Mouse (Mus musculus) neural tube, embryonic 12.5 days (tissue): Measurements from ENCODE around the gene Xcr1. TPM values are rescaled to one million over a fixed set of nuclear protein-coding genes. Genes with fewer than 3 reads are reported as not detected.

Experiments
- ATAC-seq: fragments of 200-750 bp; cut with Nextera tagmentation; 2 replicates; pipeline ENCODE4 v1.8.0; 2017; ENCODE audit warnings: low read depth, mild to moderate bottlenecking, moderate TSS enrichment, moderate library complexity; ENCODE audit not compliant: low FRiP score
- H3K27ac ChIP-seq: fragments of 300-500 bp; sonication (generic); 2 replicates; pipeline ENCODE4 v1.5.1; 2016
- H3K27me3 ChIP-seq: fragments of 300-500 bp; sonication (generic); replicated peaks from 2 replicates; pipeline ENCODE4 v1.6.1; 2016; ENCODE audit warnings: mild to moderate bottlenecking
- H3K36me3 ChIP-seq: fragments of 300-500 bp; sonication (generic); 2 replicates; pipeline ENCODE4 v1.6.1; 2016; ENCODE audit warnings: mild to moderate bottlenecking
- H3K4me1 ChIP-seq: fragments of 300-500 bp; sonication (generic); 2 replicates; pipeline ENCODE4 v1.6.1; 2016
- H3K4me2 ChIP-seq: fragments of 300-500 bp; sonication (generic); replicated peaks from 2 replicates; pipeline ENCODE4 v1.6.1; 2016; ENCODE audit warnings: mild to moderate bottlenecking
- H3K4me3 ChIP-seq: fragments of 300-500 bp; sonication (generic); 2 replicates; pipeline ENCODE4 v1.5.1; 2016
- H3K9ac ChIP-seq: fragments of 300-500 bp; sonication (generic); 2 replicates; pipeline ENCODE4 v1.6.1; 2016; ENCODE audit warnings: mild to moderate bottlenecking
- H3K9me3 ChIP-seq: fragments of 300-500 bp; sonication (generic); 2 replicates; pipeline ENCODE4 v1.6.1; 2016; ENCODE audit warnings: mild to moderate bottlenecking
- WGBS: fragments of 180-500 bp; shearing (Covaris S2); methylation state at CpG from one replicate; pipeline ENCODE4 v1.1.7; 2016; 5-methylcytosine and 5-hydroxymethylcytosine counted together
- polyA plus RNA-seq: library from polyadenylated mRNA; unstranded; fragments of >200 nt; fragmentation: Nextera tagmentation; extraction: Ambion mirVana; gene quantifications from 2 replicates; pipeline ENCODE4 v1.2.1, GENCODE M21; 2016

The Xcr1 gene
- polyA plus RNA-seq, 1 experiment from 2014 or later: not detected

- WGBS: 80% methylated on average over 2 of the region's 2 CpGs
These were observed 11.7 kb downstream of the Xcr1 start for GRCm38 (mm10) chr9:123849976-123850695.

GRCm38 (mm10) chr9:123846490-123846889 is 15.3 kb downstream of the Xcr1 start:
- no peak overlapping the region for H3K27ac ChIP-seq
- ATAC-seq: no peak

More at GRCm38 (mm10) chr9:123849976-123850695, 11.7 kb downstream of the Xcr1 start:
- Histone ChIP-seq H3K9ac (no peak overlapping the region), H3K9me3 (no peaks in the 10 kb centered on the region), H3K4me2 (no peak overlapping the region; the same call in 1 of the 2 replicates), H3K36me3 (no peaks in the 10 kb centered on the region), H3K4me3 (no peak overlapping the region), H3K27ac (no peak overlapping the region), H3K4me1 (peaks cover 11% of the 10 kb centered on the region), H3K27me3 (no peaks in the 10 kb centered on the region)
- ATAC-seq: no peak

GRCm38 (mm10) chr9:123845120-123845519 is 16.7 kb downstream of the Xcr1 start:
- no peak overlapping the region for H3K27ac ChIP-seq
- ATAC-seq: no peak
- H3K4me1 ChIP-seq: no peaks in the 10 kb centered on the region
- H3K9ac ChIP-seq: no peak overlapping the region
- H3K27me3 ChIP-seq: no peaks in the 10 kb centered on the region
- 77% methylated on average over 3 of the region's 3 CpGs for WGBS
- no peak overlapping the region for H3K4me2 ChIP-seq
- H3K36me3 ChIP-seq: peaks cover 4% of the 10 kb centered on the region; the same call in 1 of the 2 replicates
- H3K9me3 ChIP-seq: no peaks in the 10 kb centered on the region
- no peak overlapping the region for H3K4me3 ChIP-seq

More at GRCm38 (mm10) chr9:123846490-123846889, 15.3 kb downstream of the Xcr1 start:
- H3K4me3 ChIP-seq: no peak overlapping the region
- H3K9me3 ChIP-seq: no peaks in the 10 kb centered on the region
- H3K9ac ChIP-seq: no peak overlapping the region
- no peak overlapping the region for H3K4me2 ChIP-seq
- 98% methylated on average over 1 of the region's 1 CpGs for WGBS
- no peaks in the 10 kb centered on the region for H3K36me3 ChIP-seq
- H3K27me3 ChIP-seq: no peaks in the 10 kb centered on the region
- peaks cover 7% of the 10 kb centered on the region for H3K4me1 ChIP-seq

GRCm38 (mm10) chr9:123844468-123844867 is 17.4 kb downstream of the Xcr1 start:
- peaks cover 7% of the 10 kb centered on the region; the same call in 1 of the 2 replicates for H3K36me3 ChIP-seq
- H3K9ac ChIP-seq: no peak overlapping the region
- H3K4me1 ChIP-seq: no peaks in the 10 kb centered on the region
- no peak for ATAC-seq
- no peak overlapping the region for H3K27ac ChIP-seq
- no peaks in the 10 kb centered on the region for H3K27me3 ChIP-seq
- H3K4me3 ChIP-seq: no peak overlapping the region
- WGBS: 88% methylated on average over 3 of the region's 3 CpGs
- no peaks in the 10 kb centered on the region for H3K9me3 ChIP-seq
- H3K4me2 ChIP-seq: no peak overlapping the region

- no peak overlapping the region for H3K4me2 ChIP-seq
- no peak overlapping the region for H3K27ac ChIP-seq
- no peak overlapping the region for H3K4me3 ChIP-seq
- no peak overlapping the region for H3K9ac ChIP-seq
- H3K27me3 ChIP-seq: no peaks in the 10 kb centered on the region
- H3K9me3 ChIP-seq: no peaks in the 10 kb centered on the region
- H3K4me1 ChIP-seq: no peaks in the 10 kb centered on the region
- peaks cover 24% of the 10 kb centered on the region for H3K36me3 ChIP-seq
- 91% methylated on average over 6 of the region's 6 CpGs for WGBS
- ATAC-seq: no peak
These were observed 21.6 kb downstream of the Xcr1 start for GRCm38 (mm10) chr9:123840243-123840642.

GRCm38 (mm10) chr9:123835851-123836250 is 26.0 kb downstream of the Xcr1 start:
- no peak for ATAC-seq
- 94% methylated on average over 3 of the region's 3 CpGs for WGBS
- no peak overlapping the region for H3K27ac ChIP-seq
- H3K36me3 ChIP-seq: peaks cover 24% of the 10 kb centered on the region
- H3K4me1 ChIP-seq: no peaks in the 10 kb centered on the region
- no peak overlapping the region for H3K4me3 ChIP-seq
- no peaks in the 10 kb centered on the region for H3K9me3 ChIP-seq
- H3K4me2 ChIP-seq: no peak overlapping the region
- H3K9ac ChIP-seq: no peak overlapping the region
- no peaks in the 10 kb centered on the region for H3K27me3 ChIP-seq

- peaks cover 46% of the 10 kb centered on the region for H3K36me3 ChIP-seq
- WGBS: 94% methylated on average over 4 of the region's 4 CpGs
- no peak for ATAC-seq
These were observed 32.9 kb downstream of the Xcr1 start for GRCm38 (mm10) chr9:123828916-123829315.

GRCm38 (mm10) chr9:123826631-123827030 is 35.2 kb downstream of the Xcr1 start:
- Histone ChIP-seq H3K9me3 (no peaks in the 10 kb centered on the region), H3K36me3 (peaks cover 64% of the 10 kb centered on the region), H3K4me3 (no peak overlapping the region), H3K27me3 (no peaks in the 10 kb centered on the region), H3K4me1 (no peaks in the 10 kb centered on the region), H3K27ac (no peak overlapping the region), H3K9ac (no peak overlapping the region), H3K4me2 (no peak overlapping the region)
- ATAC-seq: no peak
- WGBS: 87% methylated on average over 3 of the region's 3 CpGs

More at GRCm38 (mm10) chr9:123828916-123829315, 32.9 kb downstream of the Xcr1 start:
- Histone ChIP-seq H3K9me3 (no peaks in the 10 kb centered on the region), H3K27me3 (no peaks in the 10 kb centered on the region), H3K4me2 (no peak overlapping the region), H3K27ac (no peak overlapping the region), H3K4me3 (no peak overlapping the region), H3K4me1 (no peaks in the 10 kb centered on the region), H3K9ac (no peak overlapping the region)

GRCm38 (mm10) chr9:123818601-123819000 is 43.2 kb downstream of the Xcr1 start:
- Histone ChIP-seq H3K27ac (no peak overlapping the region), H3K27me3 (no peaks in the 10 kb centered on the region), H3K9ac (no peak overlapping the region), H3K4me1 (no peaks in the 10 kb centered on the region), H3K9me3 (no peaks in the 10 kb centered on the region), H3K4me2 (no peak overlapping the region), H3K4me3 (no peak overlapping the region), H3K36me3 (peaks cover 36% of the 10 kb centered on the region)
- ATAC-seq: no peak
- WGBS: 87% methylated on average over 2 of the region's 2 CpGs

- Histone ChIP-seq H3K27ac (no peak overlapping the region), H3K27me3 (no peaks in the 10 kb centered on the region), H3K4me2 (no peak overlapping the region), H3K9me3 (no peaks in the 10 kb centered on the region), H3K36me3 (peaks cover 23% of the 10 kb centered on the region), H3K4me3 (no peak overlapping the region), H3K9ac (no peak overlapping the region), H3K4me1 (no peaks in the 10 kb centered on the region)
- WGBS: 86% methylated on average over 1 of the region's 1 CpGs
- no peak for ATAC-seq
These were observed 45.8 kb downstream of the Xcr1 start for GRCm38 (mm10) chr9:123815996-123816395.

GRCm38 (mm10) chr9:123815444-123815843 is 46.4 kb downstream of the Xcr1 start:
- Histone ChIP-seq H3K9ac (no peak overlapping the region), H3K4me2 (no peak overlapping the region), H3K9me3 (no peaks in the 10 kb centered on the region), H3K36me3 (peaks cover 23% of the 10 kb centered on the region), H3K4me1 (no peaks in the 10 kb centered on the region), H3K4me3 (no peak overlapping the region), H3K27me3 (no peaks in the 10 kb centered on the region), H3K27ac (no peak overlapping the region)
- 88% methylated on average over 3 of the region's 3 CpGs for WGBS
- no peak for ATAC-seq

- Histone ChIP-seq H3K4me2 (no peak overlapping the region), H3K4me3 (no peak overlapping the region), H3K4me1 (no peaks in the 10 kb centered on the region), H3K9me3 (no peaks in the 10 kb centered on the region), H3K27ac (no peak overlapping the region), H3K36me3 (peaks cover 23% of the 10 kb centered on the region), H3K27me3 (no peaks in the 10 kb centered on the region), H3K9ac (no peak overlapping the region)
- ATAC-seq: no peak
- WGBS: 88% methylated on average over 4 of the region's 4 CpGs
These were observed 47.0 kb downstream of the Xcr1 start for GRCm38 (mm10) chr9:123814821-123815220.

- Histone ChIP-seq H3K27ac (no peak overlapping the region), H3K4me1 (no peaks in the 10 kb centered on the region), H3K27me3 (no peaks in the 10 kb centered on the region), H3K4me2 (no peak overlapping the region), H3K4me3 (no peak overlapping the region), H3K9ac (no peak overlapping the region), H3K36me3 (peaks cover 23% of the 10 kb centered on the region), H3K9me3 (no peaks in the 10 kb centered on the region)
- 87% methylated on average over 2 of the region's 2 CpGs for WGBS
- ATAC-seq: no peak
These were observed 47.5 kb downstream of the Xcr1 start for GRCm38 (mm10) chr9:123814326-123814725.
